Mouse (Mus musculus) bone marrow macrophage, adult 2 months (primary cell): ENCODE data around the gene Prickle3. TPM values are rescaled to one million over a fixed set of nuclear protein-coding genes. Genes with fewer than 3 reads are reported as not detected.
"Not testable (repeated sequence)": the region's sequence is repeated elsewhere in the genome, so short reads cannot be mapped to it uniquely, and the experiment has no call there.

ENCODE experiments used
- H3K27ac ChIP-seq: 2 replicates; pipeline ENCODE4 v1.5.1; 2012; ENCODE audit warnings: low read depth, low read length; ENCODE audit not compliant: insufficient read depth
- H3K4me1 ChIP-seq: 2 replicates; pipeline ENCODE4 v1.6.1; 2012; ENCODE audit warnings: low read length; ENCODE audit not compliant: control insufficient read depth, insufficient read depth
- H3K4me3 ChIP-seq: 2 replicates; pipeline ENCODE4 v1.5.1; 2012; ENCODE audit warnings: mild to moderate bottlenecking, low read length, moderate library complexity; ENCODE audit not compliant: insufficient read depth
- CTCF ChIP-seq: IDR thresholded peaks from 2 replicates; pipeline ENCODE4 v1.5.1; 2012; ENCODE audit warnings: low read depth, mild to moderate bottlenecking, low read length, moderate library complexity
- POLR2A ChIP-seq: IDR thresholded peaks from 2 replicates; pipeline ENCODE4 v1.6.1; 2012; ENCODE audit warnings: mild to moderate bottlenecking, low read depth, low read length, borderline replicate concordance
- polyA plus RNA-seq: library from polyadenylated mRNA; stranded (reverse); fragments of >200 nt; gene quantifications from 2 replicates; pipeline ENCODE4 v1.2.4, GENCODE M21; 2012; ENCODE audit not compliant: missing spikeins, insufficient read depth, insufficient read length

The Prickle3 gene
- polyA plus RNA-seq, 1 experiment: 10.0 TPM

- Histone ChIP-seq H3K27ac (no peak overlapping the region), H3K4me1 (no peaks in the 10 kb centered on the region), H3K4me3 (no peak overlapping the region)
- TF ChIP-seq CTCF (no peak), POLR2A (no peak)
These were observed 31.3 kb downstream of the Prickle3 start for GRCm38 (mm10) chrX:7688321-7688720.

- Histone ChIP-seq H3K27ac (no peak overlapping the region), H3K4me3 (no peak overlapping the region), H3K4me1 (no peaks in the 10 kb centered on the region)
- no peak for TF ChIP-seq POLR2A
- TF ChIP-seq CTCF: no peak
These were observed 33.4 kb downstream of the Prickle3 start for GRCm38 (mm10) chrX:7690486-7690885.

- H3K4me3 ChIP-seq: no peak overlapping the region
- peaks cover 2% of the 10 kb centered on the region; the same call in 1 of the 2 replicates for H3K4me1 ChIP-seq
- TF ChIP-seq CTCF (no peak), POLR2A (no peak)
- no peak overlapping the region for H3K27ac ChIP-seq
These were observed 35.8 kb downstream of the Prickle3 start for GRCm38 (mm10) chrX:7692862-7693261.

- peaks cover 6% of the 10 kb centered on the region for H3K4me1 ChIP-seq
- no peak overlapping the region for H3K27ac ChIP-seq
- H3K4me3 ChIP-seq: no peak overlapping the region
- no peak for TF ChIP-seq CTCF
- no peak for TF ChIP-seq POLR2A
These were observed 39.5 kb downstream of the Prickle3 start for GRCm38 (mm10) chrX:7696520-7696919.

- Histone ChIP-seq H3K27ac (peak within 1 kb of the TSS; percentile 34), H3K4me1 (peaks cover 6% of the 10 kb centered on the region), H3K4me3 (peak within 1 kb of the TSS; percentile 77)
- TF ChIP-seq CTCF (no peak), POLR2A (no peak)
These were observed 39.9 kb downstream of the Prickle3 start, which contains the start of gene Gpkow for GRCm38 (mm10) chrX:7696954-7697381. TSS of gene Gpkow (plus strand) at chrX:7697131.

GRCm38 (mm10) chrX:7713764-7714134 is 56.7 kb downstream of the Prickle3 start:
- H3K4me1 ChIP-seq: not testable (repeated sequence)
- peak overlapping the region; percentile 23 for H3K27ac ChIP-seq
- peak overlapping the region; percentile 50 for H3K4me3 ChIP-seq

GRCm38 (mm10) chrX:7714135-7714899 is 57.3 kb downstream of the Prickle3 start, which contains the start of gene Wdr45:
TSS of gene Wdr45 (plus strand) at chrX:7714333.
- not testable (repeated sequence) for H3K4me1 ChIP-seq
- Histone ChIP-seq H3K4me3 (peak within 1 kb of the TSS; percentile 50), H3K27ac (peak within 1 kb of the TSS; percentile 63)

- H3K4me1 ChIP-seq, H3K4me3 ChIP-seq: not testable (repeated sequence)
These were observed 59.0 kb downstream of the Prickle3 start for GRCm38 (mm10) chrX:7716058-7716457.

More at GRCm38 (mm10) chrX:7716058-7716457, 59.0 kb downstream of the Prickle3 start:
- H3K27ac ChIP-seq: not testable (repeated sequence)

Other genes starting within 250 kb of the Prickle3 start
- gene Foxp3, start 83.6 kb upstream of the Prickle3 start, polyA plus RNA-seq: not detected in 2 replicates
- 0.24 and 2.3 TPM in 2 replicates for gene Ppp1r3f, start 83.0 kb upstream of the Prickle3 start, polyA plus RNA-seq
- 35.0 and 35.8 TPM in 2 replicates for gene Ccdc22, start 51.7 kb upstream of the Prickle3 start, polyA plus RNA-seq
- 0.55 and 1.1 TPM in 2 replicates for gene Cacna1f, start 50.2 kb upstream of the Prickle3 start, polyA plus RNA-seq
- gene Syp, start 18.8 kb upstream of the Prickle3 start, polyA plus RNA-seq: 4.2 and 7.1 TPM in 2 replicates
- 448 and 491 TPM in 2 replicates for gene Plp2, start 14.1 kb downstream of the Prickle3 start, polyA plus RNA-seq
- not detected in 2 replicates for gene Magix, start 24.0 kb downstream of the Prickle3 start, polyA plus RNA-seq
- gene Gpkow, start 39.9 kb downstream of the Prickle3 start, polyA plus RNA-seq: 27.2 and 28.7 TPM in 2 replicates
- 61.9 and 68.8 TPM in 2 replicates for gene Wdr45, start 57.1 kb downstream of the Prickle3 start, polyA plus RNA-seq
- not detected in 2 replicates for gene Gm45208, start 65.0 kb downstream of the Prickle3 start, polyA plus RNA-seq
- 17.7 and 19.1 TPM in 2 replicates for gene Praf2, start 71.2 kb downstream of the Prickle3 start, polyA plus RNA-seq
- 0.75 and 1.9 TPM in 2 replicates for gene Ccdc120, start 93.6 kb downstream of the Prickle3 start, polyA plus RNA-seq
- gene Tfe3, start 105.3 kb downstream of the Prickle3 start, polyA plus RNA-seq: 137 and 141 TPM in 2 replicates
- 94.8 and 103 TPM in 2 replicates for gene Gripap1, start 132.5 kb downstream of the Prickle3 start, polyA plus RNA-seq
- 0.35 and 0.56 TPM in 2 replicates for gene Kcnd1, start 165.0 kb downstream of the Prickle3 start, polyA plus RNA-seq
- 113 and 115 TPM in 2 replicates for gene Otud5, start 184.1 kb downstream of the Prickle3 start, polyA plus RNA-seq
- 8.6 and 11.4 TPM in 2 replicates for gene Pim2, start 221.0 kb downstream of the Prickle3 start, polyA plus RNA-seq
- 28.0 and 36.2 TPM in 2 replicates for gene Slc35a2, start 226.8 kb downstream of the Prickle3 start, polyA plus RNA-seq
- 62.2 and 63.4 TPM in 2 replicates for gene Pqbp1, start 242.0 kb downstream of the Prickle3 start, polyA plus RNA-seq
- 33.4 and 47.5 TPM in 2 replicates for gene Timm17b, start 242.1 kb downstream of the Prickle3 start, polyA plus RNA-seq